Mouse (Mus musculus) liver, postnatal 0 days (tissue): ENCODE results near the gene Btg2.

Experiments
- CTCF ChIP-seq: sonication (generic); IDR thresholded peaks from 2 replicates; pipeline ENCODE4 v1.5.1; 2016; ENCODE audit warnings: antibody characterized with exemption, low read depth
- EP300 ChIP-seq: IDR thresholded peaks from 2 replicates; pipeline ENCODE4 v1.6.1; 2016; ENCODE audit warnings: antibody characterized with exemption, low read depth, mild to moderate bottlenecking

DNA sequence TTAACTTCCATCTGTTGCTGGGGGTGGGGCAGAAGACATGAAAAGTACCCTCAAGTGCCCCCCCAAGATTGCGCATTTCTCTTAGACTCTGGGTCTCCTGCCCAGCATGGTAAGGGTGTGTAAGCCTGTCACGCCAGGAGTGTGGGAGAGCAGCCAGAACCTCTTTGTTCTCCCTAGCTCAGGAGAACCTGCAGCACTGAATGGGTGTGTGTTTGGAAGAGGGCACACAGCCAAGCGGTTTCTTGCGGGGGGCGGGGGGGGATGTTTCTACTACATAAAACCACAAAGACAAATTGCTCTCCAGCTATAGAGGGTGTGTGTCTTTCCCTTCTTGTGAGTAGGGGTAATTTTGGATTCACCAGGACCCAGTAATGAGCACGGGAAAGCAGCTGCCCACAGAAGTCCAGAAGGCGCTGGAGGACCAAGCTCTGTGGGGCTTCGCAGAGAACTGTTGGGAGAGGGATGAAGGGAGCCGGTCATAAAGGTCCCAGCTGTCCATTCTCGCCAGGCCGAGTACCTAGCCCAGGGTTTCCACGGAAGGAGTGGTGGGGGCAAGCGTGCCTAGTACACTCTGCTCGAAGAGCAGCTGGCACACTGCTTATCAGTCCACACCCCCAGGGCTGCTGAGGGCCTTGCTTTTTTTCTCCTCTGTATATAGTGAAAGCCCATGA is 17.5 kb upstream of the Btg2 start:
- TF ChIP-seq CTCF (no peak), EP300 (no peak)
